ENCODE assay signal across 8 mouse cellular contexts in the genomic region with DNA sequence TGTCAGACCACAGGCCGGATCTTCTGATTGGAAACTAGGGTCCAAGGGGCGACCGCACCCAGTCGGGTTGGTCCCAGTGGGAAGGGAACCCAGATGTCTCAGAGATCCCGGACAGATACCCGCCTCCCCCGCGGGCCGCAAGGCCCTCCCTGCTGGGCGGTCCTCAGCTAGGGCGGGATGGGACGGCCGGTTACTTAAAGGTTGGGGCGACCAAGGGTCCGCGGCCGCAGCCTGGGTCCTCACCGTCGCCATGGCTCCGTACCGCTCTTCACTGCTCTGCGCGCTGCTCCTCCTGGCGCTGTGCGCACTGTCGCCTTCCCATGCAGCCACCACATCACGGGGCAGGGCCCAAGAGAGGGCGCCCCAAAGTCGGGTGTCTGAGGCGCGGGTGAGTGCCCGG. TPM values are rescaled to one million over a fixed set of nuclear protein-coding genes. Genes with fewer than 3 reads are reported as not detected.
DNase-seq lines count a peak whose midpoint lies in the region; ATAC-seq and TF ChIP-seq lines count a peak whose summit lies in the region.

No protein-coding gene starts in this region.

- H3K27ac ChIP-seq in intestine, embryonic 14.5 days (ENCODE audit: low read depth), result no peak overlapping the region
- no peak overlapping the region for H3K27ac ChIP-seq in lung, embryonic 14.5 days (ENCODE audit: low read depth)
- H3K27ac ChIP-seq in olfactory bulb, adult 2 months (ENCODE audit: insufficient read depth, low read depth, low read length), result no peak overlapping the region

- peak; percentile 64 for ATAC-seq in granulocyte monocyte progenitor cell, adult 5-6 weeks (replicated peaks; ENCODE audit: poor library complexity, severe bottlenecking)
- peak; percentile 34; the same call in 1 of the 2 replicates for ATAC-seq in intestine, embryonic 14.5 days (replicated peaks; ENCODE audit: low FRiP score, low TSS enrichment, low read depth)
- peak; percentile 38; the same call in 1 of the 2 replicates for ATAC-seq in lung, embryonic 14.5 days (ENCODE audit: insufficient read depth)

- peak; percentile 47 for DNase-seq in thymus, postnatal 14 days
- DNase-seq in thymus, adult 18-20 months, result no peak
- peak; percentile 61 for DNase-seq in intestine, embryonic 14.5 days (ENCODE audit: low spot score)
- peak; percentile 58 for DNase-seq in lung, embryonic 14.5 days
- DNase-seq in cerebellum, adult 9-10 months, result no peak
- DNase-seq in right cerebral cortex, postnatal 25 days, result no peak

- H3K9ac ChIP-seq in intestine, embryonic 14.5 days (ENCODE audit: low read length), result peak overlapping the region; percentile 45
- peak overlapping the region; percentile 54 for H3K9ac ChIP-seq in lung, embryonic 14.5 days

- H3K4me1 ChIP-seq in intestine, embryonic 14.5 days (replicated peaks; ENCODE audit: control insufficient read depth, insufficient read depth, low read length), result peaks cover 12% of the 10 kb centered on the region
- H3K4me1 ChIP-seq in lung, embryonic 14.5 days (ENCODE audit: insufficient read depth), result peaks cover 13% of the 10 kb centered on the region
- H3K4me1 ChIP-seq in olfactory bulb, adult 2 months (ENCODE audit: control insufficient read depth, insufficient read depth, low read length), result peaks cover 12% of the 10 kb centered on the region; the same call in 1 of the 2 replicates

- peaks cover 19% of the 10 kb centered on the region for H3K27me3 ChIP-seq in intestine, embryonic 14.5 days (replicated peaks; ENCODE audit: control insufficient read depth, insufficient read depth, low read length)
- H3K27me3 ChIP-seq in lung, embryonic 14.5 days (ENCODE audit: insufficient read depth, low read length), result peaks cover 15% of the 10 kb centered on the region; the same call in 1 of the 2 replicates

- no peak for TF ChIP-seq CTCF in lung, embryonic 14.5 days (IDR thresholded peaks at IDR 0.05; ENCODE audit: low read depth)
- TF ChIP-seq CTCF in olfactory bulb, adult 2 months (IDR thresholded peaks at IDR 0.05; ENCODE audit: insufficient read depth, low read depth, low read length), result no peak

- TF ChIP-seq POLR2A in olfactory bulb, adult 2 months (IDR thresholded peaks at IDR 0.05; ENCODE audit: insufficient read depth, low read depth, low read length), result no peak

- no peaks in the 10 kb centered on the region for H3K9me3 ChIP-seq in intestine, embryonic 14.5 days (ENCODE audit: control insufficient read depth, low read length)
- no peaks in the 10 kb centered on the region for H3K9me3 ChIP-seq in lung, embryonic 14.5 days (ENCODE audit: low read depth, low read length)

- 4% methylated on average over 32 of the region's 32 CpGs for WGBS in intestine, embryonic 14.5 days
- WGBS in lung, embryonic 14.5 days, result 1% methylated on average over 32 of the region's 32 CpGs
- WGBS in olfactory bulb, adult 2 months, result 17% methylated on average over 31 of the region's 32 CpGs

- peak overlapping the region; percentile 40 for H3K4me3 ChIP-seq in intestine, embryonic 14.5 days (ENCODE audit: low read depth, low read length)
- peak overlapping the region; percentile 44 for H3K4me3 ChIP-seq in lung, embryonic 14.5 days (ENCODE audit: low read depth, low read length)
- H3K4me3 ChIP-seq in olfactory bulb, adult 2 months (ENCODE audit: insufficient read depth, low read depth, low read length), result peak overlapping the region; percentile 6

- peak overlapping the region; percentile 66 for H3K4me2 ChIP-seq in intestine, embryonic 14.5 days (ENCODE audit: low read length)
- peak overlapping the region; percentile 75 for H3K4me2 ChIP-seq in lung, embryonic 14.5 days

- H3K36me3 ChIP-seq in intestine, embryonic 14.5 days (ENCODE audit: control insufficient read depth, insufficient read depth, low read length), result peaks cover 15% of the 10 kb centered on the region
- no peaks in the 10 kb centered on the region for H3K36me3 ChIP-seq in lung, embryonic 14.5 days (ENCODE audit: insufficient read depth)

RNA-seq across cellular contexts. Expression of gene Gsn, which starts 26.0 kb away (rescaled TPM):
- 3.7 and 7.8 TPM in 2 replicates for total RNA-seq in granulocyte monocyte progenitor cell, adult 5-6 weeks (2014; fragmentation: Nextera tagmentation)
- 8.4 and 10.0 TPM in 2 replicates for total RNA-seq in granulocyte monocyte progenitor cell, adult 5-6 weeks (2017)
- polyA plus RNA-seq in intestine, embryonic 14.5 days (2014; fragmentation: Nextera tagmentation; extraction: Ambion mirVana), result 190 and 194 TPM in 2 replicates
- 95.9 and 112 TPM in 2 replicates for polyA plus RNA-seq in lung, embryonic 14.5 days (2014; fragmentation: Nextera tagmentation; extraction: Ambion mirVana)
- polyA plus RNA-seq in olfactory bulb, adult 2 months (2012; ENCODE audit: insufficient read depth, insufficient read length, low replicate concordance, missing spikeins), result not detected in 2 replicates

RNA-seq across cellular contexts. Expression of gene Stom, which starts 54.6 kb away (rescaled TPM):
- total RNA-seq in granulocyte monocyte progenitor cell, adult 5-6 weeks (2014; fragmentation: Nextera tagmentation), result 99.4 and 102 TPM in 2 replicates
- 147 and 151 TPM in 2 replicates for total RNA-seq in granulocyte monocyte progenitor cell, adult 5-6 weeks (2017)
- polyA plus RNA-seq in intestine, embryonic 14.5 days (2014; fragmentation: Nextera tagmentation; extraction: Ambion mirVana), result 62.7 and 77.2 TPM in 2 replicates
- 30.6 and 33.3 TPM in 2 replicates for polyA plus RNA-seq in lung, embryonic 14.5 days (2014; fragmentation: Nextera tagmentation; extraction: Ambion mirVana)
- not detected in 2 replicates for polyA plus RNA-seq in olfactory bulb, adult 2 months (2012; ENCODE audit: insufficient read depth, insufficient read length, low replicate concordance, missing spikeins)

Comparison
In these comparisons a context has a peak if more than half of its experiments do, and no peak if none do; other contexts are left out.
1. DNase-seq: peak in thymus, postnatal 14 days (single experiment), intestine, embryonic 14.5 days (single experiment) and lung, embryonic 14.5 days (single experiment); none in thymus, adult 18-20 months (0 of 2), cerebellum, adult 9-10 months (single experiment) and right cerebral cortex, postnatal 25 days (single experiment).
2. RNA of gene Stom, which starts 54.6 kb away (polyA plus RNA-seq): 62.7 to 77.2 TPM in intestine, embryonic 14.5 days and 30.6 to 33.3 TPM in lung, embryonic 14.5 days; not detected in olfactory bulb, adult 2 months; every median in the first group is over 10 times any median in the second.
3. Peak in every context shown above with its lines, with median percentiles within 50 percentile points of each other: ATAC-seq and H3K4me3 ChIP-seq.